16 mouse cellular contexts compared by ENCODE assay signal in the genomic region with DNA sequence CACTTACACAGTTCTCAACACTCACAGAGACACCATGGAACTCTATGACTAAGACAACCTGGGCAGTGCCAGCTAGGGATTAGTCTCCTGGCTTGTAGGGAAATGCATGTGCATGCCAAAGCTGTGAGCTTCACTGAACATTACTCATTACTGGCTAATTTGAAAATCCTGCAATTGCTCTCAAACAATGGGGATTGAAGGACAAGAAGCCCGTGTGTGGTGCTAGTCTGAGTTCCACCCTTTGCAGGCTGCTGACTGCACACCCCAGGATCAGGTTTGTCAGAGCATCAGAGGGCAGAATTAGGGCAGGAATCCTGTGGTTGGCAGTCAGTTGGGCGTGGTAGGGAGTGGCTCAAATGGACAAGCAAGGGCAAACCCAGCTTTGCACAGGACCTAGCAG. TPM values are rescaled to one million over a fixed set of nuclear protein-coding genes. Genes with fewer than 3 reads are reported as not detected.
DNase-seq lines count a peak whose midpoint lies in the region; ATAC-seq and TF ChIP-seq lines count a peak whose summit lies in the region.
"Had no signal": no experiment of that assay in that cellular context is flagged by ENCODE, and none has a peak within 500 bp of the region (broad histone marks: within the 10 kb centered on the region; RNA-seq: fewer than 3 reads in every experiment).

No protein-coding gene starts in this region.

- no peak overlapping the region for H3K27ac ChIP-seq in hindbrain, postnatal 0 days
- H3K27ac ChIP-seq in hindbrain, embryonic 12.5 days, result no peak overlapping the region
- H3K27ac ChIP-seq: liver, embryonic 14.5 days had no signal

- no peak overlapping the region for H3K9ac ChIP-seq in hindbrain, postnatal 0 days (replicated peaks; ENCODE audit: low read length)
- H3K9ac ChIP-seq in hindbrain, embryonic 12.5 days, result no peak overlapping the region
- H3K9ac ChIP-seq: liver, embryonic 14.5 days had no signal

- no peak for TF ChIP-seq CTCF in hindbrain, postnatal 0 days (IDR thresholded peaks at IDR 0.05; ENCODE audit: low read depth)

- H3K4me3 ChIP-seq in hindbrain, postnatal 0 days (ENCODE audit: low read length), result no peak overlapping the region
- H3K4me3 ChIP-seq in hindbrain, embryonic 12.5 days, result no peak overlapping the region

- H3K4me2 ChIP-seq in hindbrain, postnatal 0 days (ENCODE audit: low read depth, low read length), result no peak overlapping the region
- no peak overlapping the region for H3K4me2 ChIP-seq in hindbrain, embryonic 12.5 days (replicated peaks)

- H3K9me3 ChIP-seq in hindbrain, postnatal 0 days (ENCODE audit: low read length), result no peaks in the 10 kb centered on the region
- no peaks in the 10 kb centered on the region for H3K9me3 ChIP-seq in hindbrain, embryonic 12.5 days (replicated peaks)

- ATAC-seq in hindbrain, postnatal 0 days, result peak; percentile 49; the same call in 1 of the 2 replicates
- ATAC-seq in hindbrain, embryonic 12.5 days (ENCODE audit: low FRiP score), result no peak

- DNase-seq in adrenal gland, postnatal 36 days, result peak; percentile 7 to 12
- no peak for DNase-seq in adrenal gland, postnatal 4 days (ENCODE audit: low spot score in 2 of 2)
- DNase-seq in hindbrain, postnatal 0 days (ENCODE audit: low spot score), result peak; percentile 31
- DNase-seq in brain, adult 2 months (ENCODE audit: low read depth, low spot score), result peak; percentile 69
- DNase-seq in retina, adult 2 months (ENCODE audit: low read depth, low spot score), result peak; percentile 4
- no peak for DNase-seq in kidney, adult 8-10 months
- DNase-seq in thymus, postnatal 14 days, result no peak
- DNase-seq: thymus, adult 2 months had no signal

- H3K36me3 ChIP-seq in hindbrain, postnatal 0 days (ENCODE audit: insufficient read depth, low read length), result no peaks in the 10 kb centered on the region
- H3K36me3 ChIP-seq in hindbrain, embryonic 12.5 days, result no peaks in the 10 kb centered on the region

- 50% methylated on average over 2 of the region's 2 CpGs for WGBS in hindbrain, postnatal 0 days
- 76% methylated on average over 2 of the region's 2 CpGs for WGBS in hindbrain, embryonic 12.5 days

- no peaks in the 10 kb centered on the region for H3K27me3 ChIP-seq in hindbrain, postnatal 0 days (ENCODE audit: insufficient read depth, low read length)
- H3K27me3 ChIP-seq in hindbrain, embryonic 12.5 days, result no peaks in the 10 kb centered on the region

- no peaks in the 10 kb centered on the region for H3K4me1 ChIP-seq in hindbrain, postnatal 0 days (ENCODE audit: insufficient read depth, low read length)
- H3K4me1 ChIP-seq in hindbrain, embryonic 12.5 days, result no peaks in the 10 kb centered on the region

RNA-seq across cellular contexts. Expression of gene Pdcl2, which starts 15.2 kb away (rescaled TPM):
- total RNA-seq in adrenal gland, postnatal 36 days (2021), result not detected
- not detected for total RNA-seq in adrenal gland, postnatal 4 days (2021)
- total RNA-seq in hindbrain, postnatal 0 days (2014; rRNA removed), result not detected in 2 replicates
- polyA plus RNA-seq in hindbrain, postnatal 0 days (2015; fragmentation: Nextera tagmentation; extraction: Ambion mirVana), result not detected in 2 replicates
- polyA plus RNA-seq in hindbrain, embryonic 12.5 days (2016; fragmentation: Nextera tagmentation; extraction: Ambion mirVana), result not detected in 2 replicates
- total RNA-seq: common myeloid progenitor, adult 5-6 weeks; hematopoietic stem cell, adult 5-6 weeks; megakaryocyte progenitor cell, adult 5-6 weeks had no signal
- polyA plus RNA-seq: gonadal fat pad, adult 2 months; kidney, embryonic 14.5 days; liver, embryonic 14.5 days; neural tube, embryonic 11.5 days; thymus, adult 2 months had no signal

RNA-seq across cellular contexts. Expression of gene Nmu, which starts 17.5 kb away (rescaled TPM):
- not detected for total RNA-seq in adrenal gland, postnatal 36 days (2021)
- total RNA-seq in adrenal gland, postnatal 4 days (2021), result not detected
- 1.1 TPM in 1 of 2 replicates, not detected in the other for total RNA-seq in hindbrain, postnatal 0 days (2014; rRNA removed)
- 2.3 and 2.7 TPM in 2 replicates for polyA plus RNA-seq in hindbrain, postnatal 0 days (2015; fragmentation: Nextera tagmentation; extraction: Ambion mirVana)
- polyA plus RNA-seq in hindbrain, embryonic 12.5 days (2016; fragmentation: Nextera tagmentation; extraction: Ambion mirVana), result 0.27 TPM in 1 of 2 replicates, not detected in the other
- total RNA-seq: common myeloid progenitor, adult 5-6 weeks; hematopoietic stem cell, adult 5-6 weeks; megakaryocyte progenitor cell, adult 5-6 weeks had no signal
- polyA plus RNA-seq: liver, embryonic 14.5 days; neural tube, embryonic 11.5 days; thymus, adult 2 months had no signal

RNA-seq across cellular contexts. Expression of gene Clock, which starts 41.5 kb away (rescaled TPM):
- 10 to 100 TPM; 39.8 to 54.8 TPM for total RNA-seq in adrenal gland, postnatal 36 days (2021)
- 10 to 100 TPM; 33.9 to 36.6 TPM for total RNA-seq in adrenal gland, postnatal 4 days (2021)
- total RNA-seq in hindbrain, postnatal 0 days (2014; rRNA removed), result 23.0 and 23.3 TPM in 2 replicates
- 11.2 and 11.4 TPM in 2 replicates for polyA plus RNA-seq in hindbrain, postnatal 0 days (2015; fragmentation: Nextera tagmentation; extraction: Ambion mirVana)
- 15.0 and 15.8 TPM in 2 replicates for polyA plus RNA-seq in hindbrain, embryonic 12.5 days (2016; fragmentation: Nextera tagmentation; extraction: Ambion mirVana)

Comparison
In these comparisons a context has a peak if more than half of its experiments do, and no peak if none do; other contexts are left out.
1. DNase-seq: peak in adrenal gland, postnatal 36 days (2 of 2), hindbrain, postnatal 0 days (single experiment), brain, adult 2 months (single experiment) and retina, adult 2 months (single experiment); none in adrenal gland, postnatal 4 days (0 of 2), kidney, adult 8-10 months (0 of 2) and thymus, postnatal 14 days (single experiment).